Mouse (Mus musculus) cortical plate, adult 2 months (tissue): ENCODE data around the gene Glp2r.

Source experiments
- CTCF ChIP-seq: fragments of 200-500 bp; IDR thresholded peaks from 2 replicates; pipeline ENCODE4 v1.5.1; 2011; ENCODE audit warnings: mild to moderate bottlenecking, control low read depth, low read length; ENCODE audit not compliant: insufficient read depth; ENCODE audit errors: extremely low read depth
- POLR2A ChIP-seq: fragments of 200-500 bp; IDR thresholded peaks from 2 replicates; pipeline ENCODE4 v1.6.1; 2011; ENCODE audit warnings: mild to moderate bottlenecking, low read length, control low read depth; ENCODE audit not compliant: insufficient read depth; ENCODE audit errors: extremely low read depth

DNA sequence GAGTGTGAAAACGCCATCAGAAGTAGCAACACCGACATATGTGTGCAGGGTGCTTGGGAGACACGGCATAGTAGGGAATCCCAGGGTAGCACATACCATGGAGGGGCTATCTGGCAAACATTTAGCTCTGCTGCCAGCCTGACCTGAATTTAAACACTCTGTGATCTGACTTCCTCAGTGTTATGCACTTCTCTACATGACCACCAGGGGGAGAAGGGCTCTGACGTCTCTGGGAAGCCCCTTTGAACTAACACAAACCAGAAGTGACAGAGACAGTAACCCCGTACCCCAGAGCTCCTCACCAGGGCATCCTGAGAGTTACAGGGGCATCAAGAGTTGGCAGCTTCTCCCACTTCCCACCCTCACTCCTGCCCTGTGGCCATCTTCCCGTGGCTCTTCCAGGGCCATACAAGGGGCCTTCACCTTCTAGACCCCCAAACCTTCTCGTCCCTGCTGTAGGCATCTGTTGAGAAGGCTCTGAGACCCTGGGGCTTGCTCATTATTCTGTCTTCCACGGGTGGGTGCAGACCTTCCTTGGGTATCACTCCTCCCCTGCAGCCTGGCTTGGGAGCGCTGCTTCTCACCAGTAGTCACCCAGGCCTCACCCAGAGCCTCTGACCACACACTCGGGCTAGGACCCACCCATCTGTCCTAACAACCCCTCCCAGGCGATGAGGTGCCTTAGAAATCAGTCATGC lies 113.1 kb downstream of the Glp2r start:
- TF ChIP-seq POLR2A, result no peak
- peak; percentile 74 for TF ChIP-seq CTCF
